Mouse (Mus musculus) hindbrain, embryonic 16.5 days (tissue): ENCODE results near the gene Rasgrp2. TPM values are rescaled to one million over a fixed set of nuclear protein-coding genes. Genes with fewer than 3 reads are reported as not detected.

Experiments used
- ATAC-seq: fragments of 200-750 bp; cut with Nextera tagmentation; 2 replicates; pipeline ENCODE4 v1.8.0; 2017; ENCODE audit warnings: moderate TSS enrichment, moderate library complexity
- H3K27ac ChIP-seq: fragments of 300-500 bp; sonication (generic); 2 replicates; pipeline ENCODE4 v1.5.1; 2014; ENCODE audit warnings: low read depth, mild to moderate bottlenecking, control low read depth, low read length, moderate library complexity
- H3K27me3 ChIP-seq: fragments of 300-500 bp; sonication (generic); replicated peaks from 2 replicates; pipeline ENCODE4 v1.6.1; 2014; ENCODE audit warnings: low read length; ENCODE audit not compliant: control insufficient read depth, insufficient read depth
- H3K36me3 ChIP-seq: fragments of 300-500 bp; sonication (generic); 2 replicates; pipeline ENCODE4 v1.6.1; 2014; ENCODE audit warnings: mild to moderate bottlenecking, low read length, moderate library complexity, mixed read lengths; ENCODE audit not compliant: control insufficient read depth, insufficient read depth
- H3K4me1 ChIP-seq: fragments of 300-500 bp; sonication (generic); 2 replicates; pipeline ENCODE4 v1.6.1; 2014; ENCODE audit warnings: low read depth, low read length; ENCODE audit not compliant: control insufficient read depth, insufficient read depth
- H3K4me2 ChIP-seq: fragments of 300-500 bp; sonication (generic); 2 replicates; pipeline ENCODE4 v1.6.1; 2014; ENCODE audit warnings: mild to moderate bottlenecking, low read length, control low read depth, moderate library complexity
- H3K4me3 ChIP-seq: fragments of 300-500 bp; sonication (generic); 2 replicates; pipeline ENCODE4 v1.5.1; 2014; ENCODE audit warnings: mild to moderate bottlenecking, low read length, control low read depth, moderate library complexity
- H3K9ac ChIP-seq: fragments of 300-500 bp; sonication (generic); 2 replicates; pipeline ENCODE4 v1.6.1; 2014; ENCODE audit warnings: low read depth, mild to moderate bottlenecking, control low read depth, low read length, moderate library complexity
- H3K9me3 ChIP-seq: fragments of 300-500 bp; sonication (generic); 2 replicates; pipeline ENCODE4 v1.6.1; 2014; ENCODE audit warnings: mild to moderate bottlenecking, low read length, moderate library complexity; ENCODE audit not compliant: control insufficient read depth
- WGBS: fragments of 180-500 bp; shearing (Covaris S2); extraction: QIAGEN DNeasy Blood & Tissue Kit; methylation state at CpG from one replicate; pipeline ENCODE4 v1.1.7; 2014; 5-methylcytosine and 5-hydroxymethylcytosine counted together
- polyA plus RNA-seq: library from polyadenylated mRNA; unstranded; fragments of >200 nt; fragmentation: Nextera tagmentation; extraction: Ambion mirVana; gene quantifications from 2 replicates; pipeline ENCODE4 v1.2.1, GENCODE M21; 2015

The Rasgrp2 gene
- polyA plus RNA-seq, 1 experiment from 2014 or later, result 232 TPM

GRCm38 (mm10) chr19:6400096-6401086, 1.3 kb downstream of the Rasgrp2 start:
- WGBS, result 3% methylated on average over 29 of the region's 29 CpGs
- Histone ChIP-seq H3K27ac (peak overlapping the region; percentile 87; the same call in 1 of the 2 replicates), H3K27me3 (no peaks in the 10 kb centered on the region), H3K4me2 (peak overlapping the region; percentile 99), H3K4me3 (peak overlapping the region; percentile 73), H3K36me3 (0 out of 2 replicates have a peak, but pooled peaks cover 2% of the 10 kb centered on the region), H3K9ac (peak overlapping the region; percentile 86), H3K4me1 (peaks cover 24% of the 10 kb centered on the region), H3K9me3 (no peaks in the 10 kb centered on the region)
- ATAC-seq, result peak; percentile 21

- Histone ChIP-seq H3K9ac (peak overlapping the region; percentile 86), H3K4me2 (peak overlapping the region; percentile 99), H3K27ac (no peak overlapping the region), H3K9me3 (no peaks in the 10 kb centered on the region), H3K27me3 (no peaks in the 10 kb centered on the region), H3K4me3 (peak overlapping the region; percentile 73), H3K36me3 (0 out of 2 replicates have a peak, but pooled peaks cover 3% of the 10 kb centered on the region), H3K4me1 (peaks cover 24% of the 10 kb centered on the region)
- no peak for ATAC-seq
- under 1% methylated on average over 32 of the region's 32 CpGs for WGBS
These were observed 2.1 kb downstream of the Rasgrp2 start for GRCm38 (mm10) chr19:6401131-6401815.

DNA sequence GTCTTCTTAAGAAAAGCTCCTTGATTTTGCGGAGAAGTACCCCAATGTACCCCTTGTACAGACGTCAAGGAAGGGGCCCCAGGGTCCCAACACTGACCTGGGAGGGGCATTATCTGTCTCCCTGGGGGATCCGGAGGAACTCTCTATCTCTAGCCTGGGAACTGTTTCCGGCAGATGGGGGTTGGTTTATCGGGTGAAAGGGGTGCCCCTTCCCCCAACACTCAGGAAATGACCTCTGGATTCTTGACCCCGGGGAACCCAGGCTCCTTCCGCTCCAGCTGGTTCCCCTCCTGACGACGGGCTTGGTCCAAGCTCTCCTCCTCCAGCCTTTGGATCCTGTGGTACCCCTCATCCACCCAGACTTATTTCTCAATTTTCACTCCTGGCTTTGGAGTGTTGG, 2.8 kb downstream of the Rasgrp2 start:
- Histone ChIP-seq H3K4me2 (peak overlapping the region; percentile 99), H3K27ac (no peak overlapping the region), H3K9ac (peak overlapping the region; percentile 86), H3K4me3 (peak overlapping the region; percentile 73), H3K4me1 (peaks cover 24% of the 10 kb centered on the region), H3K36me3 (0 out of 2 replicates have a peak, but pooled peaks cover 3% of the 10 kb centered on the region), H3K9me3 (no peaks in the 10 kb centered on the region), H3K27me3 (no peaks in the 10 kb centered on the region)
- ATAC-seq, result no peak
- 11% methylated on average over 9 of the region's 9 CpGs for WGBS

GRCm38 (mm10) chr19:6403869-6404268, 4.7 kb downstream of the Rasgrp2 start:
- H3K27me3 ChIP-seq, result no peaks in the 10 kb centered on the region
- no peak for ATAC-seq
- no peak overlapping the region for H3K27ac ChIP-seq
- 73% methylated on average over 10 of the region's 10 CpGs for WGBS
- no peak overlapping the region for H3K9ac ChIP-seq
- no peaks in the 10 kb centered on the region for H3K9me3 ChIP-seq
- no peak overlapping the region for H3K4me2 ChIP-seq
- 0 out of 2 replicates have a peak, but pooled peaks cover 3% of the 10 kb centered on the region for H3K36me3 ChIP-seq
- H3K4me3 ChIP-seq, result no peak overlapping the region
- H3K4me1 ChIP-seq, result peaks cover 24% of the 10 kb centered on the region

- Histone ChIP-seq H3K4me1 (peaks cover 19% of the 10 kb centered on the region), H3K27me3 (no peaks in the 10 kb centered on the region), H3K27ac (no peak overlapping the region), H3K9me3 (no peaks in the 10 kb centered on the region), H3K9ac (no peak overlapping the region), H3K36me3 (peaks cover 3% of the 10 kb centered on the region; the same call in 1 of the 2 replicates), H3K4me3 (no peak overlapping the region), H3K4me2 (no peak overlapping the region)
- WGBS, result 63% methylated on average over 10 of the region's 10 CpGs
- ATAC-seq, result no peak
These were observed 6.3 kb downstream of the Rasgrp2 start for GRCm38 (mm10) chr19:6405433-6405832.

DNA sequence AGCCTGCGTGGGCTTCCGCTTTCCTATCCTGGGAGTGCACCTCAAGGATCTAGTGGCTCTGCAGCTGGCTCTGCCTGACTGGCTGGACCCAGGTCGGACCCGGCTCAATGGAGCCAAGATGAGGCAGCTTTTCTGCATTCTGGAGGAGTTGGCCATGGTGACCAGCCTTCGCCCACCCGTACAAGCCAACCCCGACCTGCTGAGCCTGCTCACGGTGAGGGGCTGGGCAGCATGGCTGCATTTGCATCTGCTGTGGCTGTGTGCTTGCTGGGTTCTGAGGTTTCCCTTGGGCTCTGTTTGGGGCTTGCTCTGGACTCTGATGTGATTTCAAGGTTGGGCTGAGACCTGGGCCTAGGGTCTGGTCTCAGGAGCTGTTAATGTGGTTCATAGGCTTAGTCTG, 8.0 kb downstream of the Rasgrp2 start:
- Histone ChIP-seq H3K27ac (no peak overlapping the region), H3K9ac (no peak overlapping the region), H3K27me3 (no peaks in the 10 kb centered on the region), H3K4me1 (peaks cover 2% of the 10 kb centered on the region; the same call in 1 of the 2 replicates), H3K9me3 (no peaks in the 10 kb centered on the region), H3K36me3 (peaks cover 3% of the 10 kb centered on the region; the same call in 1 of the 2 replicates), H3K4me2 (no peak overlapping the region), H3K4me3 (no peak overlapping the region)
- ATAC-seq, result no peak
- WGBS, result 66% methylated on average over 8 of the region's 8 CpGs

DNA sequence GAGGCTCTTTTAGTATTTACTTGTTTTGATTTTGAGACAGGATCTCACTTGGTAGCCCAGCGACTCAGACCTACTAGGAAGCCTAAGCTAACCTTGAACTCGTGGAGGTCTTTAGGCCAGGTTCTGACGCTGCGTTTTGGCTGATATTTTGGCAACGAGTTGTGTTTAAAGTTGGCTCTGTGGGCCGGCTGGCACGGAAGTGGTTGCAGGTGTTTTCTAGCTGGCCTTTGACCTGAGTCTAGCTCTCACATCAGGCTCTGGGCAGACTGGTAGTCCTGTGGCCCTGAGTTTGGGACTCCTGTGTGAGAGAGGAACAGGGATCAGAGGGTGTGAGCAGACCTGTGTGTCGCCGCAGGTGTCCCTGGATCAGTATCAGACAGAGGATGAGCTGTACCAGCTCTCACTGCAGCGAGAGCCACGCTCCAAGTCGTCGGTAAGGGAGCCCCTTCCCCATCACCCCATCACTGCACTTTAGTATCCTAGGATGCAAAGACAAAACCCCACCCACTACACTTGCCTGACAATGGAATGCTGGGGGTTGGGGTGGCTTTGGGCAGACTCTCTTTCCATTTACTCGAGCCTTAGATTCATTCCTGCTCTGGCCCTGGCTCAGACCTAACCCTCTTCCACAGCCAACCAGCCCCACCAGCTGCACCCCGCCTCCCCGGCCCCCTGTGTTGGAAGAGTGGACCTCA, 8.8 kb downstream of the Rasgrp2 start:
- H3K9ac ChIP-seq, result no peak overlapping the region
- H3K4me1 ChIP-seq, result no peaks in the 10 kb centered on the region
- no peaks in the 10 kb centered on the region for H3K27me3 ChIP-seq
- no peak overlapping the region for H3K4me2 ChIP-seq
- ATAC-seq, result no peak
- H3K4me3 ChIP-seq, result no peak overlapping the region
- WGBS, result 42% methylated on average over 16 of the region's 16 CpGs
- no peaks in the 10 kb centered on the region for H3K9me3 ChIP-seq
- H3K36me3 ChIP-seq, result peaks cover 3% of the 10 kb centered on the region; the same call in 1 of the 2 replicates
- no peak overlapping the region for H3K27ac ChIP-seq

- H3K27ac ChIP-seq, result no peak overlapping the region
- H3K36me3 ChIP-seq, result peaks cover 3% of the 10 kb centered on the region; the same call in 1 of the 2 replicates
- no peak overlapping the region for H3K4me2 ChIP-seq
- no peaks in the 10 kb centered on the region for H3K9me3 ChIP-seq
- no peaks in the 10 kb centered on the region for H3K4me1 ChIP-seq
- no peak for ATAC-seq
- H3K4me3 ChIP-seq, result no peak overlapping the region
- no peaks in the 10 kb centered on the region for H3K27me3 ChIP-seq
- no peak overlapping the region for H3K9ac ChIP-seq
- WGBS, result 70% methylated on average over 8 of the region's 8 CpGs
These were observed 9.6 kb downstream of the Rasgrp2 start for GRCm38 (mm10) chr19:6408749-6409148.
